Mouse (Mus musculus) naive thymus-derived CD4-positive, alpha-beta T cell, adult 5 months (primary cell): Measurements from ENCODE around the gene Olfr1134. TPM values are rescaled to one million over a fixed set of nuclear protein-coding genes. Genes with fewer than 3 reads are reported as not detected.

Experiments used
- polyA plus RNA-seq: library from polyadenylated mRNA; unstranded; fragments of 100-300 nt; shearing (Covaris generic); gene quantifications from one replicate; pipeline ENCODE4 v1.2.1, GENCODE M21; 2017

Gene Olfr1134
- polyA plus RNA-seq: not detected

GRCm38 (mm10) chr2:87658360-87658759 is at the start of gene Olfr1134:
Gene Olfr1134 (minus strand): TSS chr2:87658460.

GRCm38 (mm10) chr2:87693847-87694246 is 35.6 kb upstream of the Olfr1134 start, which contains the start of gene Olfr1136:
Gene Olfr1136 (minus strand): TSS chr2:87693947.

GRCm38 (mm10) chr2:87673564-87673963 is 15.3 kb upstream of the Olfr1134 start, which contains the start of gene Olfr1135:
Gene Olfr1135 (minus strand): TSS chr2:87673664.

GRCm38 (mm10) chr2:87647274-87647673 is 11.0 kb downstream of the Olfr1134 start, which contains the start of gene Olfr1133:
Gene Olfr1133 (minus strand): TSS chr2:87647374.

GRCm38 (mm10) chr2:87637435-87637834 is 20.8 kb downstream of the Olfr1134 start, which contains the start of gene Olfr1132:
Gene Olfr1132 (minus strand): TSS chr2:87637535.

GRCm38 (mm10) chr2:87626804-87627203 is 31.5 kb downstream of the Olfr1134 start, which contains the start of gene Olfr1131:
Gene Olfr1131 (plus strand): TSS chr2:87627104.

GRCm38 (mm10) chr2:87605912-87606311 is 52.3 kb downstream of the Olfr1134 start, which contains the start of gene Olfr1130:
Gene Olfr1130 (plus strand): TSS chr2:87606212.

Other genes starting within 250 kb of the Olfr1134 start
- gene Olfr1123, start 241.8 kb downstream of the Olfr1134 start, polyA plus RNA-seq: not detected
- 0.32 TPM for gene Olfr1124, start 228.2 kb downstream of the Olfr1134 start, polyA plus RNA-seq
- not detected for gene Olfr1126, start 204.5 kb downstream of the Olfr1134 start, polyA plus RNA-seq
- gene Pramel7, start 161.4 kb downstream of the Olfr1134 start, polyA plus RNA-seq: not detected
- gene Pramel6, start 151.9 kb downstream of the Olfr1134 start, polyA plus RNA-seq: not detected
- gene Olfr153, start 126.7 kb downstream of the Olfr1134 start, polyA plus RNA-seq: not detected
- not detected for gene Olfr1128, start 112.9 kb downstream of the Olfr1134 start, polyA plus RNA-seq
- not detected for gene Olfr1129, start 84.6 kb downstream of the Olfr1134 start, polyA plus RNA-seq
- gene Olfr1130, start 52.2 kb downstream of the Olfr1134 start, polyA plus RNA-seq: not detected
- not detected for gene Olfr1131, start 31.4 kb downstream of the Olfr1134 start, polyA plus RNA-seq
- not detected for gene Olfr1132, start 20.9 kb downstream of the Olfr1134 start, polyA plus RNA-seq
- gene Olfr1133, start 11.1 kb downstream of the Olfr1134 start, polyA plus RNA-seq: not detected
- not detected for gene Olfr1135, start 15.2 kb upstream of the Olfr1134 start, polyA plus RNA-seq
- gene Olfr1136, start 35.5 kb upstream of the Olfr1134 start, polyA plus RNA-seq: not detected
- not detected for gene Olfr1137, start 54.7 kb upstream of the Olfr1134 start, polyA plus RNA-seq
- not detected for gene Olfr1138, start 81.5 kb upstream of the Olfr1134 start, polyA plus RNA-seq
- not detected for gene Olfr1140, start 85.3 kb upstream of the Olfr1134 start, polyA plus RNA-seq
- not detected for gene Olfr1141, start 95.5 kb upstream of the Olfr1134 start, polyA plus RNA-seq
- not detected for gene Olfr152, start 121.0 kb upstream of the Olfr1134 start, polyA plus RNA-seq
- not detected for gene Olfr1143, start 142.1 kb upstream of the Olfr1134 start, polyA plus RNA-seq
- not detected for gene Olfr1145, start 151.4 kb upstream of the Olfr1134 start, polyA plus RNA-seq
- gene Olfr1148, start 172.1 kb upstream of the Olfr1134 start, polyA plus RNA-seq: not detected
- gene Olfr1150-ps1, start 185.5 kb upstream of the Olfr1134 start, polyA plus RNA-seq: not detected
- 0.39 TPM for gene Olfr1151, start 197.4 kb upstream of the Olfr1134 start, polyA plus RNA-seq
- gene Olfr1152, start 208.0 kb upstream of the Olfr1134 start, polyA plus RNA-seq: 0.07 TPM
- not detected for gene Olfr1153, start 236.5 kb upstream of the Olfr1134 start, polyA plus RNA-seq
- gene Olfr1154, start 246.7 kb upstream of the Olfr1134 start, polyA plus RNA-seq: not detected